Comparison of ENCODE assay signal across 10 mouse cellular contexts in the genomic region with DNA sequence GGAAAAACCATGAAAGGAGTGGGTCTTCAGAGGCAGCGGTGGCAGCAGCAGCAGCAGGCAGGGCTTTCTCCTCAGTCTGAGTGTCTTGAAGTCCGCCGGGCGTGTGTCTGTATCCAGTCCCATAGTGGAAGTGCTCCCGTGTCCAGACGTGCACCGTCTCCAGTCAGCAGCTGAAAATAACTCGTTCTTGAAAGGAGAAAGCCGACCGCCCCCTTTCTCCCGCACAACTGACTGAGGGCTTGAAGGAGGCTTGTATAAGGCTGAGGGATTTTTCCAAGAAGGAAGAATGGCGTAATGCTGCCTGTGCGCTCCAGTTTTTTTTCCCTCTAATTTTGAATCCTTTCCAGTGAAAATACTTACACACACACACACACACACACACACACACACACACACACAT. TPM values are rescaled to one million over a fixed set of nuclear protein-coding genes. Genes with fewer than 3 reads are reported as not detected.
A peak's percentile ranks its signal among the peaks of the same experiment; 100 is the strongest.
DNase-seq lines count a peak whose midpoint lies in the region; ATAC-seq lines count a peak whose summit lies in the region.
"Had no signal": no experiment of that assay in that cellular context is flagged by ENCODE, and none has a peak within 500 bp of the region (broad histone marks: within the 10 kb centered on the region; RNA-seq: fewer than 3 reads in every experiment).

A gene (minus strand): TSS at position 244 of the 400 bp plus-strand sequence.

- peak within 1 kb of the TSS; percentile 81 for H3K27ac ChIP-seq in embryonic facial prominence, embryonic 12.5 days
- no peak within 1 kb of the TSS for H3K27ac ChIP-seq in intestine, embryonic 16.5 days (ENCODE audit: low read length)
- H3K27ac ChIP-seq: macrophage had no signal

- no peaks in the 10 kb centered on the region for H3K9me3 ChIP-seq in embryonic facial prominence, embryonic 12.5 days
- no peaks in the 10 kb centered on the region for H3K9me3 ChIP-seq in intestine, embryonic 16.5 days (ENCODE audit: control insufficient read depth, low read length)

- H3K27me3 ChIP-seq in embryonic facial prominence, embryonic 12.5 days, result no peaks in the 10 kb centered on the region
- no peaks in the 10 kb centered on the region for H3K27me3 ChIP-seq in intestine, embryonic 16.5 days (replicated peaks; ENCODE audit: control insufficient read depth, insufficient read depth, low read length)

- ATAC-seq in embryonic facial prominence, embryonic 12.5 days (ENCODE audit: insufficient number of reproducible peaks, insufficient read depth, low FRiP score, low TSS enrichment), result 0 out of 2 replicates have a peak, but pooled peaks have one; percentile 35
- ATAC-seq in intestine, embryonic 16.5 days, result no peak
- ATAC-seq in erythroblast, adult 5-6 weeks (replicated peaks; ENCODE audit: low FRiP score, poor library complexity, severe bottlenecking), result no peak

- H3K4me2 ChIP-seq in embryonic facial prominence, embryonic 12.5 days (replicated peaks), result peak within 1 kb of the TSS; percentile 39
- H3K4me2 ChIP-seq in intestine, embryonic 16.5 days (ENCODE audit: low read depth, low read length), result no peak within 1 kb of the TSS

- WGBS in embryonic facial prominence, embryonic 12.5 days, result 20% methylated on average over 13 of the region's 13 CpGs
- WGBS in intestine, embryonic 16.5 days, result 49% methylated on average over 13 of the region's 13 CpGs

- H3K36me3 ChIP-seq in embryonic facial prominence, embryonic 12.5 days, result no peaks in the 10 kb centered on the region
- H3K36me3 ChIP-seq in intestine, embryonic 16.5 days (ENCODE audit: control insufficient read depth, insufficient read depth, low read length), result no peaks in the 10 kb centered on the region

- peaks cover 60% of the 10 kb centered on the region for H3K4me1 ChIP-seq in embryonic facial prominence, embryonic 12.5 days
- peaks cover 9% of the 10 kb centered on the region for H3K4me1 ChIP-seq in intestine, embryonic 16.5 days (ENCODE audit: control insufficient read depth, insufficient read depth, low read length)

- peak; percentile 24 for DNase-seq in kidney, postnatal 10 days
- DNase-seq in kidney, postnatal 36 days, result no peak
- peak; percentile 47 to 50 for DNase-seq in right cerebral cortex, postnatal 10 days (ENCODE audit: low spot score in 2 of 2)
- DNase-seq in adrenal gland, adult 8-10 months, result no peak
- no peak for DNase-seq in adrenal gland, postnatal 14 days
- DNase-seq: gastrocnemius, postnatal 10 days had no signal

- H3K9ac ChIP-seq in embryonic facial prominence, embryonic 12.5 days, result peak within 1 kb of the TSS; percentile 17; the same call in 1 of the 2 replicates
- 0 out of 2 replicates have a peak within 1 kb of the TSS, but pooled peaks have one; percentile 36 for H3K9ac ChIP-seq in intestine, embryonic 16.5 days (ENCODE audit: low read depth, low read length)

- H3K4me3 ChIP-seq in embryonic facial prominence, embryonic 12.5 days, result peak within 1 kb of the TSS; percentile 13
- H3K4me3 ChIP-seq in intestine, embryonic 16.5 days (ENCODE audit: low read length), result no peak within 1 kb of the TSS

RNA-seq across cellular contexts. Expression of the gene that starts here (rescaled TPM):
- polyA plus RNA-seq in embryonic facial prominence, embryonic 12.5 days (2016; fragmentation: Nextera tagmentation; extraction: Ambion mirVana), result 5.6 and 10.5 TPM in 2 replicates
- polyA plus RNA-seq in intestine, embryonic 16.5 days (2015; fragmentation: Nextera tagmentation; extraction: Ambion mirVana), result 0.69 and 0.79 TPM in 2 replicates
- total RNA-seq in erythroblast, adult 5-6 weeks (2015; ENCODE audit: low replicate concordance), result not detected in 2 replicates
- total RNA-seq in erythroblast, adult 5-6 weeks (2017; ENCODE audit: low replicate concordance), result not detected in 2 replicates
- total RNA-seq in adrenal gland, adult 8-10 months (2022), result under 1 TPM; 0.18 to 0.77 (median 0.48) TPM
- total RNA-seq in adrenal gland, postnatal 14 days (2021), result 1.1 and 1.8 TPM in 2 replicates
- polyA plus RNA-seq: macrophage had no signal

Comparison
In these comparisons a context has a peak if more than half of its experiments do, and no peak if none do; other contexts are left out.
1. DNase-seq: peak in kidney, postnatal 10 days (single experiment) and right cerebral cortex, postnatal 10 days (2 of 2); none in kidney, postnatal 36 days (0 of 2), adrenal gland, adult 8-10 months (single experiment) and adrenal gland, postnatal 14 days (single experiment).